Mouse (Mus musculus) neural tube, embryonic 14.5 days (tissue): ENCODE measurements at regions not wholly inside any gene's neighbourhood (a gene's known extent, or its start where the extent isn't known, plus 50 kb on each side); places are given as distances from the start of the nearest gene placed in this dataset.
A peak's percentile ranks its signal among the peaks of the same experiment; 100 is the strongest.

Experiments
- ATAC-seq: fragments of 200-750 bp; cut with Nextera tagmentation; 2 replicates; pipeline ENCODE4 v1.8.0; 2017; ENCODE audit warnings: low read depth, mild to moderate bottlenecking, moderate TSS enrichment, moderate library complexity
- H3K27ac ChIP-seq: fragments of 300-500 bp; sonication (generic); 2 replicates; pipeline ENCODE4 v1.5.1; 2014; ENCODE audit warnings: low read depth, mild to moderate bottlenecking, control low read depth, low read length, moderate library complexity, mixed read lengths
- H3K27me3 ChIP-seq: fragments of 300-500 bp; sonication (generic); 2 replicates; pipeline ENCODE4 v1.6.1; 2014; ENCODE audit warnings: low read length; ENCODE audit not compliant: control insufficient read depth, insufficient read depth
- H3K36me3 ChIP-seq: fragments of 300-500 bp; sonication (generic); 2 replicates; pipeline ENCODE4 v1.6.1; 2014; ENCODE audit warnings: low read length, mixed read lengths; ENCODE audit not compliant: control insufficient read depth, insufficient read depth
- H3K4me1 ChIP-seq: fragments of 300-500 bp; sonication (generic); 2 replicates; pipeline ENCODE4 v1.6.1; 2014; ENCODE audit warnings: low read length; ENCODE audit not compliant: control insufficient read depth, insufficient read depth
- H3K4me2 ChIP-seq: fragments of 300-500 bp; sonication (generic); 2 replicates; pipeline ENCODE4 v1.6.1; 2014; ENCODE audit warnings: mild to moderate bottlenecking, low read depth, low read length, control low read depth
- H3K4me3 ChIP-seq: fragments of 300-500 bp; sonication (generic); 2 replicates; pipeline ENCODE4 v1.5.1; 2014; ENCODE audit warnings: low read depth, low read length, control low read depth, mixed read lengths
- H3K9ac ChIP-seq: fragments of 300-500 bp; sonication (generic); replicated peaks from 2 replicates; pipeline ENCODE4 v1.6.1; 2014; ENCODE audit warnings: low read depth, mild to moderate bottlenecking, control low read depth, low read length, mixed read lengths
- H3K9me3 ChIP-seq: fragments of 300-500 bp; sonication (generic); 2 replicates; pipeline ENCODE4 v1.6.1; 2016; ENCODE audit warnings: low read length; ENCODE audit not compliant: control insufficient read depth
- WGBS: fragments of 180-500 bp; shearing (Covaris S2); extraction: QIAGEN DNeasy Blood & Tissue Kit; methylation state at CpG from one replicate; pipeline ENCODE4 v1.1.7; 2014; 5-methylcytosine and 5-hydroxymethylcytosine counted together

- WGBS: 81% methylated on average over 6 of the region's 6 CpGs
- Histone ChIP-seq H3K27me3 (no peaks in the 10 kb centered on the region), H3K4me1 (no peaks in the 10 kb centered on the region), H3K27ac (no peak overlapping the region), H3K4me3 (no peak overlapping the region), H3K9me3 (no peaks in the 10 kb centered on the region), H3K36me3 (no peaks in the 10 kb centered on the region), H3K9ac (no peak overlapping the region), H3K4me2 (no peak overlapping the region)
- ATAC-seq: no peak
Observed at GRCm38 (mm10) chr7:74138169-74138568, 124.7 kb upstream of the St8sia2 start.

- Histone ChIP-seq H3K4me2 (no peak overlapping the region), H3K4me1 (no peaks in the 10 kb centered on the region), H3K27ac (no peak overlapping the region), H3K9ac (no peak overlapping the region), H3K4me3 (no peak overlapping the region), H3K9me3 (no peaks in the 10 kb centered on the region), H3K27me3 (no peaks in the 10 kb centered on the region), H3K36me3 (no peaks in the 10 kb centered on the region)
- peak; percentile 63 for ATAC-seq
- WGBS: 22% methylated on average over 8 of the region's 8 CpGs
Observed at GRCm38 (mm10) chr7:74130206-74130836, 116.8 kb upstream of the St8sia2 start.

GRCm38 (mm10) chr7:74112071-74112470 lies 98.6 kb upstream of the St8sia2 start:
- no peaks in the 10 kb centered on the region for H3K9me3 ChIP-seq
- H3K27me3 ChIP-seq: no peaks in the 10 kb centered on the region
- H3K27ac ChIP-seq: no peak overlapping the region
- no peaks in the 10 kb centered on the region for H3K36me3 ChIP-seq
- no peaks in the 10 kb centered on the region for H3K4me1 ChIP-seq
- H3K9ac ChIP-seq: no peak overlapping the region
- 83% methylated on average over 2 of the region's 2 CpGs for WGBS
- no peak for ATAC-seq
- H3K4me2 ChIP-seq: no peak overlapping the region
- no peak overlapping the region for H3K4me3 ChIP-seq

GRCm38 (mm10) chr7:74108347-74108746 lies 94.9 kb upstream of the St8sia2 start:
- Histone ChIP-seq H3K4me2 (no peak overlapping the region), H3K36me3 (no peaks in the 10 kb centered on the region), H3K4me3 (no peak overlapping the region), H3K27ac (no peak overlapping the region), H3K4me1 (no peaks in the 10 kb centered on the region), H3K27me3 (no peaks in the 10 kb centered on the region), H3K9me3 (no peaks in the 10 kb centered on the region), H3K9ac (no peak overlapping the region)
- ATAC-seq: no peak
- 76% methylated on average over 3 of the region's 3 CpGs for WGBS

- no peaks in the 10 kb centered on the region for H3K9me3 ChIP-seq
- no peak overlapping the region for H3K27ac ChIP-seq
- ATAC-seq: peak; percentile 41; the same call in 1 of the 2 replicates
- 48% methylated on average over 5 of the region's 5 CpGs for WGBS
- H3K4me2 ChIP-seq: no peak overlapping the region
- no peaks in the 10 kb centered on the region for H3K36me3 ChIP-seq
- no peaks in the 10 kb centered on the region for H3K27me3 ChIP-seq
- H3K4me1 ChIP-seq: no peaks in the 10 kb centered on the region
- H3K9ac ChIP-seq: no peak overlapping the region
- H3K4me3 ChIP-seq: no peak overlapping the region
Observed at GRCm38 (mm10) chr7:74107176-74107928, 93.9 kb upstream of the St8sia2 start.

- ATAC-seq: no peak
- no peaks in the 10 kb centered on the region for H3K4me1 ChIP-seq
Observed at GRCm38 (mm10) chr7:74091402-74092025, 78.0 kb upstream of the St8sia2 start.

GRCm38 (mm10) chr7:74080846-74081235 lies 67.4 kb upstream of the St8sia2 start:
- Histone ChIP-seq H3K27me3 (no peaks in the 10 kb centered on the region), H3K4me1 (no peaks in the 10 kb centered on the region)
- WGBS: 77% methylated on average over 4 of the region's 4 CpGs

More at GRCm38 (mm10) chr7:74091402-74092025, 78.0 kb upstream of the St8sia2 start:
- no peak overlapping the region for H3K9ac ChIP-seq
- H3K4me2 ChIP-seq: no peak overlapping the region
- no peak overlapping the region for H3K27ac ChIP-seq
- WGBS: 62% methylated on average over 3 of the region's 3 CpGs
- no peaks in the 10 kb centered on the region for H3K27me3 ChIP-seq
- H3K36me3 ChIP-seq: no peaks in the 10 kb centered on the region
- H3K9me3 ChIP-seq: no peaks in the 10 kb centered on the region; the same call in 1 of the 2 replicates
- no peak overlapping the region for H3K4me3 ChIP-seq

GRCm38 (mm10) chr7:74080079-74080845 lies 66.8 kb upstream of the St8sia2 start:
- H3K4me3 ChIP-seq: no peak overlapping the region
- no peak overlapping the region for H3K9ac ChIP-seq
- no peak overlapping the region for H3K27ac ChIP-seq
- H3K27me3 ChIP-seq: no peaks in the 10 kb centered on the region
- 65% methylated on average over 9 of the region's 9 CpGs for WGBS
- H3K9me3 ChIP-seq: no peaks in the 10 kb centered on the region
- no peaks in the 10 kb centered on the region for H3K4me1 ChIP-seq
- no peaks in the 10 kb centered on the region for H3K36me3 ChIP-seq
- no peak overlapping the region for H3K4me2 ChIP-seq
- ATAC-seq: no peak

More at GRCm38 (mm10) chr7:74080846-74081235, 67.4 kb upstream of the St8sia2 start:
- no peak overlapping the region for H3K27ac ChIP-seq
- H3K4me2 ChIP-seq: no peak overlapping the region
- H3K36me3 ChIP-seq: no peaks in the 10 kb centered on the region
- no peak for ATAC-seq
- H3K4me3 ChIP-seq: no peak overlapping the region
- H3K9me3 ChIP-seq: no peaks in the 10 kb centered on the region
- H3K9ac ChIP-seq: no peak overlapping the region
